Mouse (Mus musculus): Measurements from ENCODE around the gene Olfr76.
"Not testable (repeated sequence)": the region's sequence is repeated elsewhere in the genome, so short reads cannot be mapped to it uniquely, and the experiment has no call there.

Gene Olfr76

GRCm38 (mm10) chr19:12123103-12123502, at the start of gene Olfr76:
Gene Olfr76, minus strand, starts transcription at chr19:12123203.
- no peaks in the 10 kb centered on the region for H3K36me3 ChIP-seq (ENCODE audit: control insufficient read depth, insufficient read depth, low read length, poor library complexity, severe bottlenecking)
- no peaks in the 10 kb centered on the region for H3K27me3 ChIP-seq (ENCODE audit: control insufficient read depth, insufficient read depth, low read length, poor library complexity, severe bottlenecking)
- no peak for DNase-seq (ENCODE audit: low read depth, low spot score)

- H3K27me3 ChIP-seq (ENCODE audit: control insufficient read depth, insufficient read depth, low read length, poor library complexity, severe bottlenecking); DNase-seq (ENCODE audit: low read depth, low spot score); H3K36me3 ChIP-seq (ENCODE audit: control insufficient read depth, insufficient read depth, low read length, poor library complexity, severe bottlenecking): not testable (repeated sequence)
These were observed 47.1 kb upstream of the Olfr76 start, which contains the start of gene Olfr1555-ps1 for GRCm38 (mm10) chr19:12170062-12170599. Gene Olfr1555-ps1, minus strand, starts transcription at chr19:12170112.

DNA sequence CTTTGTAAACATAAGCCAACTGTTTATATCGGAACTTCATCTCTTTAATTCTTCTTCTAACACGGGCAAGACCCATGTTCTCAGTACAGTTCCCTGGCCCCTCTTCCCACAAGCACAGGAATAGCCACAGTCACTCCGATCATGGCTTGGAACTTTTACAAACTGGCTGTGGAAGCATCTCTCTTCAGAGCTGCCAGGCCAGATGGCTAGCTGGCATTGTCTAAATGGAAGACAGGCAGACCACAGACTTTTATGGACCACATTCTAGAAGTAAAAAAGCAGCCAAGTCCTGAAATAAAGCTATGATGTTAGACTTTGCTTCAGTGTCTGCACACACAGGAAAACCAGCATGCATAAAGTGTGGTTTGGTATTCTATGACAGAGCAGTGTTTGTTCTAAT, 22.4 kb upstream of the Olfr76 start:
- no peak for DNase-seq (ENCODE audit: low read depth, low spot score)
- Histone ChIP-seq H3K36me3 (ENCODE audit: control insufficient read depth, insufficient read depth, low read length, poor library complexity, severe bottlenecking) (no peaks in the 10 kb centered on the region), H3K27me3 (ENCODE audit: control insufficient read depth, insufficient read depth, low read length, poor library complexity, severe bottlenecking) (no peaks in the 10 kb centered on the region)

DNA sequence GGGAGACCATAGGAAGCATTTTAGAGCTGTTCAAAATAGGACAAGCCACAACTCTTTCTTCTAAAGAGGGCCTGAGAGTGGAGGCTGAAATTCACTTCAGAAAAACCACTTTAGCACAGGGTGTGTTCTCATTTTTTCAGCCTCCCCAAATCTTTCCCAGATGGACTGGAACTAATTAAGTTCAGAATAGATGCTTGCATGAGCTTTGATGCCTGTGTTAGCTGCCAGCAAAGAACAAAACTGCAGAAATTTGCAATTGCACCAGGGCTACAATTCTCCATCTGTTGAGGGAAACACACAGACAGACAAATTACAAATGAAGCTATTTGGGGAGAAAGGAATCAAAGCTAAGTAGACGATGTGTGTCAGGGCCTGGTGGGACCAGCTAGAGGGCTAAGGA, 20.4 kb upstream of the Olfr76 start:
- Histone ChIP-seq H3K27me3 (ENCODE audit: control insufficient read depth, insufficient read depth, low read length, poor library complexity, severe bottlenecking) (no peaks in the 10 kb centered on the region), H3K36me3 (ENCODE audit: control insufficient read depth, insufficient read depth, low read length, poor library complexity, severe bottlenecking) (no peaks in the 10 kb centered on the region)
- no peak for DNase-seq (ENCODE audit: low read depth, low spot score)

- Histone ChIP-seq H3K27me3 (ENCODE audit: control insufficient read depth, insufficient read depth, low read length, poor library complexity, severe bottlenecking) (no peaks in the 10 kb centered on the region), H3K36me3 (ENCODE audit: control insufficient read depth, insufficient read depth, low read length, poor library complexity, severe bottlenecking) (no peaks in the 10 kb centered on the region)
- peak; percentile 39 for DNase-seq (ENCODE audit: low read depth, low spot score)
These were observed 11.3 kb upstream of the Olfr76 start for GRCm38 (mm10) chr19:12134289-12134688.

DNA sequence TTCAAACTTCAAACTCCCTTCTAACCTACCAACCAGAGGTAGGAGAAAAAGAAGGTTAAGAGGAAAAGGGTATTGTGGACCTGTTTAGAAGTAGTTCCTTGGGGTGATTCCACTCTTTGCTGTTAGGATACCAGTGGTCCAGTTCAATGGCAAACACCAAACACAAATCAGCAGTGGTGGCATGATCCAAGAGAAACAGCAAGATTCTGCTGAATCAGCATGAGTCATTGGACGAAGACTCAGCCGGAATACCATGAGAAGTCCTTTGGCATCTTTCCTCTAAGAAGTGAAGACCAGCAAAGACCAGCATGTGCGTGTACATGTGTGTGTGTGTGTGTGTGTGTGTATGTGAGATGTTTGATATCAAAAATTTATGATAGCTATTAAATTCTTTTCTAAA, 6.5 kb downstream of the Olfr76 start:
- Histone ChIP-seq H3K27me3 (ENCODE audit: control insufficient read depth, insufficient read depth, low read length, poor library complexity, severe bottlenecking) (no peaks in the 10 kb centered on the region), H3K36me3 (ENCODE audit: control insufficient read depth, insufficient read depth, low read length, poor library complexity, severe bottlenecking) (no peaks in the 10 kb centered on the region)
- DNase-seq (ENCODE audit: low read depth, low spot score) = no peak

DNA sequence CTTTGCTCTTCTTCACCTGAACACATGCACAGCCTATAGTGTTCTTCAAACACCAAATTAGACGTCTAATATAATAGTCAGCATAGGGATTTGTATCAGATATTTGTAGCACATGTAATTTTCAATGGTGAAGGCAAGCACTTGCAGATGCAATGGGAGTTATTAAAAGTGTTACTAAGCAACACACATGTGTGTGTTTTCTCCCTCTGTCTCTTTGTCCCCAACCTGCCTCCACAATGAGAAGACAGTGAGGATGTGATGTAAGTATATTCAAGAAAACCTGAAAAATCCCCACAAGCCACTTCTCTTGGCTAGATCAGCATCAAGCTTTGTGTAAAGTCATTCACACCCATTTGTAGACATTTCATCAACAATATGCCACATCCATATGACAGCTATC, 7.2 kb downstream of the Olfr76 start, which contains the start of gene Olfr1428:
Gene Olfr1428, minus strand, starts transcription at position 101 of the 400 bp plus-strand sequence.
- Histone ChIP-seq H3K27me3 (ENCODE audit: control insufficient read depth, insufficient read depth, low read length, poor library complexity, severe bottlenecking) (no peaks in the 10 kb centered on the region), H3K36me3 (ENCODE audit: control insufficient read depth, insufficient read depth, low read length, poor library complexity, severe bottlenecking) (no peaks in the 10 kb centered on the region)
- DNase-seq (ENCODE audit: low read depth, low spot score) = no peak

DNA sequence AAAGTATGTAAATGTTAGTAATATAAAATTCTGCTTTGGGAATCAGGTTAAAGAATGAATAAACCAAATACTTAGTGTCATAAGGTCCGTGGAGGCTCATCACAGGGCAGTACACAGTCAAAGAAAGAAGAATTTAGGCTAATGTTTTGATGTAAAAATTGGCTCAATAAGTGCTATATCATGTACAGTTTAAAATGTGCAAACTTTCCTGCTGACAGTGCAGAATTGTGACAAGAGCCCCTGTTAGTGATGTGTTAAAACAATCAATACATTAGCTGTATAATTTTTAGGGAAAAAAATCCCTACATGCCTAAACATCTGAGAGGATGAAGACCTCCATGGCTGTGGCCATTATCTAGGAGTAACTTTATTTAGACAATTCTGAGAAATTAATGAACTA, 9.2 kb downstream of the Olfr76 start:
- Histone ChIP-seq H3K27me3 (ENCODE audit: control insufficient read depth, insufficient read depth, low read length, poor library complexity, severe bottlenecking) (no peaks in the 10 kb centered on the region), H3K36me3 (ENCODE audit: control insufficient read depth, insufficient read depth, low read length, poor library complexity, severe bottlenecking) (no peaks in the 10 kb centered on the region)
- no peak for DNase-seq (ENCODE audit: low read depth, low spot score)

DNA sequence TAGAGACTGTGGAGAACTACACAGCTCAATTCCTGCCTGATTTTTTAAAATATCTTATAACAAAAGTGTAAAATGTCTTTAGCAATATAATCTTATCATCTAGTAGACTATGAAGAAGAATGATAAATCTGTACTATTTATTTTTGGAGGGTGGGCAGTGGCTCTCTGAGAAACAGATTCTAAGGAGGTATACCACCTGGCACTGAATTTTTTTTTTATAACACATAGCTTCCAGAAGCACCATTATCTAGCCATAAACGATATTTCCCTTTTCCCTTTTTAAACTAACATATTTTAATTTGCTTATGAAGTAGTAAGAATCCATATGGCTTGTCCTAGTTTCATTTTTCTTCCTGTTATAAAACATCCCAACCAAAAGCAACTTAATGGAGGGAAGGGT, 18.5 kb downstream of the Olfr76 start:
- H3K27me3 ChIP-seq (ENCODE audit: control insufficient read depth, insufficient read depth, low read length, poor library complexity, severe bottlenecking) = no peaks in the 10 kb centered on the region
- H3K36me3 ChIP-seq (ENCODE audit: control insufficient read depth, insufficient read depth, low read length, poor library complexity, severe bottlenecking) = no peaks in the 10 kb centered on the region

GRCm38 (mm10) chr19:12103234-12103633, 19.8 kb downstream of the Olfr76 start, which contains the start of gene Olfr1427:
Gene Olfr1427, minus strand, starts transcription at chr19:12103334.
- DNase-seq (ENCODE audit: low read depth, low spot score) = no peak
- Histone ChIP-seq H3K36me3 (ENCODE audit: control insufficient read depth, insufficient read depth, low read length, poor library complexity, severe bottlenecking) (no peaks in the 10 kb centered on the region), H3K27me3 (ENCODE audit: control insufficient read depth, insufficient read depth, low read length, poor library complexity, severe bottlenecking) (no peaks in the 10 kb centered on the region)

More for the DNA sequence above, 18.5 kb downstream of the Olfr76 start:
- no peak for DNase-seq (ENCODE audit: low read depth, low spot score)

DNA sequence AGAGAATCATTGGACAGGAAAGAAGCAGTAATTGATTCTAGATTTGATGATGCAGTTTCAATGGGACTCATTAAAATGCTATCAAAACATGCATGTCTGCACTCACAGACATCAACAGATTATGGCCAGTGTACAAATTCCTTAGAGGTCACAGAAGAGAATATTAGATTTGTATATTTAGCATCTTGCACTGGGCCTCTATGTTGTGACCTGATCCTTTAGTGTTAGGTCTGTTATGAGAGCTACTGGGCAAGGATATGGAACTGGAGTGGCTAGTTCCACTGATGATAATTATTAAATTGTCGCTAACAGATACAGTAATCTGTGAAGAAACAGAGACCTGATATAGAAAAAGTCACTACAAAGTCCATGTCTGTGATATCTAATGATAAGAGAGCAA, 31.1 kb downstream of the Olfr76 start, which contains the start of gene Olfr1426:
Gene Olfr1426, minus strand, starts transcription at position 101 of the 400 bp plus-strand sequence.
- no peak for DNase-seq (ENCODE audit: low read depth, low spot score)
- no peaks in the 10 kb centered on the region for H3K36me3 ChIP-seq (ENCODE audit: control insufficient read depth, insufficient read depth, low read length, poor library complexity, severe bottlenecking)
- H3K27me3 ChIP-seq (ENCODE audit: control insufficient read depth, insufficient read depth, low read length, poor library complexity, severe bottlenecking) = no peaks in the 10 kb centered on the region

GRCm38 (mm10) chr19:12077631-12078030, 45.4 kb downstream of the Olfr76 start, which contains the start of gene Olfr1425:
Gene Olfr1425, minus strand, starts transcription at chr19:12077731.
- not testable (repeated sequence) for DNase-seq (ENCODE audit: low read depth, low spot score); H3K27me3 ChIP-seq (ENCODE audit: control insufficient read depth, insufficient read depth, low read length, poor library complexity, severe bottlenecking)

DNA sequence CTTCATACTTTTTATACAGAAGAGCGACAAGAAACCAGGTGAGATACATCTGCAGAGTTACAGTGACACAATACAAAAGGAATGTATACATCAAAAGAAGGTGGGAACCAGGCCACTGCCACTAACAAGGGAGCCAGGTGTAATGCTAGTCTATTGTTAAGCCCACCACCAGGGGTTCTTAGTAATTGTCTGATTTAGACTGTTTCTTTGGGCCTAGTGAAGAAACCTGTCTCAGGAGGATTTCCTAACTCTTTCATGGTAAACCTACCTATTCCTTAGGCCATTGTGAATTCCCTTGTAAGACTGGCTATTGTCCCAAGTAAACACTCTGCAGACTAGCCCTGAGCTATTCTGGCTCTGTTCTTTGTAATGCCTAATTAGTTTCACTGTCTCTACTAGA, 53.5 kb downstream of the Olfr76 start:
- H3K27me3 ChIP-seq (ENCODE audit: control insufficient read depth, insufficient read depth, low read length, poor library complexity, severe bottlenecking); H3K36me3 ChIP-seq (ENCODE audit: control insufficient read depth, insufficient read depth, low read length, poor library complexity, severe bottlenecking); DNase-seq (ENCODE audit: low read depth, low spot score): not testable (repeated sequence)

More at GRCm38 (mm10) chr19:12077631-12078030, 45.4 kb downstream of the Olfr76 start, which contains the start of gene Olfr1425:
- not testable (repeated sequence) for H3K36me3 ChIP-seq (ENCODE audit: control insufficient read depth, insufficient read depth, low read length, poor library complexity, severe bottlenecking)

Data from splenic B cell, adult 2 months (primary cell).